Mouse (Mus musculus): ENCODE measurements at regions not wholly inside any gene's neighbourhood (a gene's known extent, or its start where the extent isn't known, plus 50 kb on each side); places are given as distances from the start of the nearest gene placed in this dataset.

DNA sequence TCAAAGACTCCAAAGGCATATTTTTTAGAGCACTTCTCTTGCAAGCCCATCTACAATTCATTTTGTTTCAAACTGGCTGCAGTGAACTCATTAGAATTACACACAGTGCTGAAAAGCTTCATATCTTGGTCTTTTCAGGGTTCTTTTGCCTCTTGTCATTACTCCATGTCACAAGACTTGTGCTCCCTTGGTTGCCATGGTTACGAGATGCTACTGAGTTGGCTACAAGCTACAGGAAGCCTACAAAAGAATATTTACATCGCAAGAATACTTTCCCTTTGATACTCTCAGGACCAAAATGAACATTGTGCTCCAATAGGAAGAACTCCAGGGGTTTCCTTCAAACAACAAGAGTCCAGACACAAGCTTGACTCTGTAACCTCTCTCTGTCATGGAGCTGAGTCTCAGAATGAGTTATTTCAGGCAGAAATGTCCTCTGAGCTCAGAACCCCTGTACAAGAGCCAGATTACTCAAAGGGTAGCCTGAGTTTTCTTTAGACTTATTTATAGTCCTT is 545.2 kb upstream of the Adamts9 start:
- DNase-seq (ENCODE audit: low spot score in 2 of 2), result no peak

DNA sequence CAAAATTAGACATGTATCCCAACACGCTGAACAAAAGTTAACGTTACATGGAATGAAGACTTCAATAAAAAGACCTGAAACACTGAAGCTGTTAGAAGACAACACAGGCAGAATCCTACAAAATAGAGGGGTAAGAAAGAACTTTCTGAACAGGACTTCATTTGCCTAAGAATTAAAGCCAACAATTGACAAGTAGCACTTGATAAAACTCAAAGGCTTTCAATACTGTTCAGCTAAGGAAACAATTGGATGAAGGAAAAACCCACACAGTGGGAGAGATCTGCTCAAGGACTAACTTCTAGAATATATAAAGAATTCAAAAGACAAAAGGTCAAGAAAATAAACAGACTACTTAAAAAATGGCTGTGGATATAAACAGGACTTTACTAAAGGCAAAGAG is 535.2 kb upstream of the Adamts9 start:
- DNase-seq (ENCODE audit: low spot score in 2 of 2), result no peak

DNA sequence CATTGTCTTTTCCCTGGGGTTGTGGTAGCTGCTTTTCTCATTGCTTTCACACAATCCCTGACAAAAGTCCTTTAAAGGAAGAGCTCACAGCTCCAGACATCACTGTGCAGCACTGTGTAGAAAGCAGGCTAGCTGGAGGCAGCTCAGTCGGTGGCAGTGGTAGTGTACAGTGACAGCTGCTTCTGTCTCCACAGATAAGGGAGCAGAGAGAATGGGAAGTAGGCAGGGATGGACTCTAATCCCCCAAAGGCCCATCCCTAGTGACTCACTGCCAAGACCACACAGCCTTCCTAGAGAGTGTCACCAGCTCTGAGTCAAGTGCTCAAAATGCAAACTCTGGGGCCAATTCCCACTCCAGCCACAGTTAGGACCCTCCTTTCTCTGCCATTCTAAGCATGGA is 531.7 kb upstream of the Adamts9 start:
- no peak for DNase-seq (ENCODE audit: low spot score in 2 of 2)

DNA sequence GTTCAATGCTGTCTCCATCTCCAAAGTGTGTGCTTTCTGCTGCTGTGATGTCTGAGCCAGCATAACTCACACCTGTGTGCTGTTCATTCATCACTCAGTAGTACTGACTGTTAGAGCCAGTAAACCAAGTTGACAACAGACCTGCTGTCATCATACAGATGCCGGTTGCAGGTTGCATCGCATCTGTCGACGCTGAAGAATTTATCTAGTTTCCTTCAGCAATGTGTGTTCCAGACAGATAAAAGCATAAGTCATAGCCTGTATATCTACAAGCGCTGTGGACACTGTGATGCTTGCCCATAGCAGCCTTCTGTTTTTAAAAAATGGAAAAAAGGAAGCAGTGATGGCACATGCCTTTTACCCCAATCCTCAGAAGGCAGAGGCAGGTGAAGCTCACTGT is 524.6 kb upstream of the Adamts9 start:
- DNase-seq (ENCODE audit: low spot score in 2 of 2), result no peak

DNA sequence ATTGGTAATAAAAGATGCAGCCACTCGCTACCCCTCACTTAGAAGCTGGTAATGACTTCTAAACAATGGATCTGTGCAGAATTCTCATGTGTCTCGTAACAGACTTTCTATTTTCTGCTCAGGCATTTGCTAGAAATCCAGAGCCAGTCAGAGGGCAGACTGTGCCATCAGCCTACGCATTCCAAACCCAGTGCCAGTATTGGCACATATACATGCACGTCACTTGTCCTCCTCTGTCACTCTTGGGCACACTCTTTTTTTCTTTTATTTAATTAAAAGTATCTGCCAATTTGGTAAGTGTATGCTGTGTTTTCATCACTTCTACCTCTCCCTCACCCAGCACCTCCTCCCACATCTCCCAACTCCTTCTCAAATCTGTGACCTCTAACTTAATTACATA is 519.6 kb upstream of the Adamts9 start:
- DNase-seq (ENCODE audit: low spot score in 2 of 2), result no peak

DNA sequence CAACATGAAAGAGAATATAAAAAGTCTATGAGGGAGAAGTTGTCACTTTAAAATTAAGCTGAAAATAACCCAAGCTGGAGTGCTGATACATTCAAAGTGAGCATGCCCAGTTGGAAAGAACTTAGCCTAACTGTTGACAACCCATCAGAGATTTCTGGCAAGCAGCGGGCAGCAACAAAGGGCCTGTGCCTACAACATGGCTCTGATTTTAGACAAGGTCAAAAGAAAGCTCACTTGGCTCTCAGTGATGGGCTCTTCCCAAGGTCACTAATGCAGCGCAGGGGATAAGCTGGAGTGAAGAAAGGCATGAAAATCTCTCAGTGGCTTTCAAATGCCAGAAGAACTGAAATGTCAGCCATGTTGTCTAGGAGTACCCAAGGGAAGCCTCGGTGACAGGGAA is 518.1 kb upstream of the Adamts9 start:
- no peak for DNase-seq (ENCODE audit: low spot score in 2 of 2)

DNA sequence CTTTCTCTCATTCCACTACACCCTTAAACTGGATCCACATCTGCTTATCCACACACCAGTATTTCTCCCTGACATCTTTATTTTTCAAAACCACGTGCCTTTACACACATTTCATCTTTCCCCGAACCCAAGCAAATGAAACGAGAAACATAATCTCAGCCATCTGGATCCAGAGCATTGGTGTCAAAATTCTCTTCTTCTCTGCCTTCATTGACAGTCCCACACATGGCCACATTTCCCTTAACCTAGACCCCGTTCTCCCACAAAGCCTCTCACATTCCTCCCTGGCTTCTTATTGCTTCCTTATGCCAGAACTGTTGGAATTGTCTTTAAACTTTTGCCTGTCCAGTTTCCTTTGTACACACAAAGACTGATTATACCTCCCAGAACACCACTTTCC is 514.3 kb upstream of the Adamts9 start:
- no peak for DNase-seq (ENCODE audit: low spot score in 2 of 2)

DNA sequence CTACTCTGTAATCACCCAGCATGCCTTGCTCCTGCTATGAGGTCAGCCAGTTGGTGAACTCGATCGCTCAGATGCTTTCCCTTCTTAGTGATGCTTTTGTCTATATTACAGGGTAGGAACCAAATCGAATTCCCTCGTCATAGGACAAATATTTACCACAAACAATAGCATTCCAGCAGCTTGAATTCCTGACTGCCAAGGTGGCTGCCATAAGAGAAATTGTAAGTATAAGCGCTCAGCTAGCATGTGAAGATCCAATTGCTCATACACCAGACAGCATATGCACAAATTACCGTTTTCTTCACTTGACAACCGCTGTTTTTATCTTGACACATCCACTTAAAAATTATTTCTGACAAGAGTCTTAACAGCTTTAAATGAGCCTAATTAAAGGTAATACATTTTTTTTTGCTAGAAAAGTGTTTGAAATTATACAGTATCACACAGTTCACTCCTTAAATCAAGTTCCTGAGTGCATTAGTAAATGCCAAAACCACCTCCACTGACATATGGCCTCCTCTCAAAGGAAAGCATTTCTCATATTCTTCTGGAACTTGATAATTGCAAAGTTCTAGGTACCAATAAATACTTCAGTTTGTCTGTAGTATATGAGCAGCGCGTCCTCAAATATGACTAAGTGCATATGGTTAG is 513.2 kb upstream of the Adamts9 start:
- no peak for DNase-seq (ENCODE audit: low spot score in 2 of 2)

DNA sequence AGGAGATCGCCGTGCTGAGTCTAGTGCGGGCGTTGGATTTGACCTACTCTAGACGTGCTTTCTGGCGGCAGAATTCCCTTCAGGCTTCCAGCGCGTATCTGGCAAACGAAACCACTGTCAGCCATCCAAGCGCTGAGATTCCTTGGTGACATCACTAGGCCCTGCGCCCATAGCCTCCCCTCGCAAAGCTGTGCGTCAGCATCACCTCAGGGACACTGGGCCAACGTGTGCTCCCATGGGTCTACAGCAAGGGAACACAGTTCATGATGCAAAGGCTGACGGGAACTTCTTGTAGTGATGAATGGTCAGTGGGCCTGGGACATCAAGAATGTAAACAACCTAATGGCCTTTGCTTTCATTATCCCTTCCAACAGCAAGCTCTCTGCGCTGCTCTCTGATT is 502.3 kb upstream of the Adamts9 start:
- DNase-seq (ENCODE audit: low spot score in 2 of 2), result no peak

DNA sequence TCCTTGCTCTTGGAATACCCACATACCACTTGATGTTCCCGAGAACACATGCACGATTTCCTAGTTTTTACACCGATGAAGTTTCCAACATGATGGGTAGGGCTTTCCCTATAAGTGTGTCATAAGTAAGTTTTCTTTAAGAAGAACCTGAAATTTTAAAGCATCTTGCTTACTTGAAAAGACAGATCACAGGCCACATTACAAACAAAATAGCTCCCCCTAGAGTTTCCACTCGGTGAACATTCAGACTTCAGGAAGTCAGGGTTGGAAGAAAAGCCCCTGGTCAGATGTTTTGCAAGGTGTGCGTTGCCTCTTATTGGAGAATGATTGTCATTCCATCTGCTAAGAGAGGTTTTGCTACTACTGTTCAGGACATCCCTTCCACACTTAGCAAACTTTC is 501.8 kb upstream of the Adamts9 start:
- DNase-seq (ENCODE audit: low spot score in 2 of 2), result no peak

DNA sequence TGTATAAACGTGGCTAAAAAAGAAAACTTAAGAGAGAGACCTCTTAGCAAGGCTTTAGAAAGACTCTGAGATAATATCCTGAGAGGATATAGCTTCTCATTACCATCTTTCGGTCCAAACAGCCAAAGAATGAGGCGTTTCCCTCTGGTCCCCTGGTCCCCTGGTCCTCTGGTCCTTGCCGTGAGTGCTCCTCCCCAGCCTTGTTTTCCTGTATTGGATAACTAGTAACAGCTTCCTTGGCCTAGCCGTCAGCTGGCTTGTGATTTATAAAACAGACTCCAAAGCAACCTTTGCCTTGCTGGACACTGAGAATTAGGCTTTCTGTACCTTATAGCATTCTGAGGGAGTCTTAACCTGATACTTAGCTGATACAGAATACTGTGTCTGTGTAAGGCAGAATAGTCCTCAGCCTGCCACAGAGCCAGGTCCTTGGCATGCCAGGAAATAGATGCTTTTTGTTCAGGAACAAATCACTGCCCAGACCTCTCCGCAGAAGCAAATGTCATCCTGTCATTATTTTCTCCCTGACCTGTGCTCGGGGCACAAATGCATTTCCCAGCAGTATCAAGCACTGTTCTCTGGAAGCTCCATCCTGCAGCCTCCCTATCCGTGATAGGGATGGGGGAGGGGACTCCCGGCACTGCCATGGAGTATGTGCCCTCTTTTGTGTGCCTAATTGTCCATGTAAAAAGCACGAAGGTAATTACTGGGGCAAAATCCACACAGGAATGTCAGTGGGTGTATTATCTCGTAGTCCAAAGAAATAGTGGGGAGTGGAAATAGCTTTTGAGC is 500.7 kb upstream of the Adamts9 start:
- no peak for DNase-seq (ENCODE audit: low spot score in 2 of 2)

DNA sequence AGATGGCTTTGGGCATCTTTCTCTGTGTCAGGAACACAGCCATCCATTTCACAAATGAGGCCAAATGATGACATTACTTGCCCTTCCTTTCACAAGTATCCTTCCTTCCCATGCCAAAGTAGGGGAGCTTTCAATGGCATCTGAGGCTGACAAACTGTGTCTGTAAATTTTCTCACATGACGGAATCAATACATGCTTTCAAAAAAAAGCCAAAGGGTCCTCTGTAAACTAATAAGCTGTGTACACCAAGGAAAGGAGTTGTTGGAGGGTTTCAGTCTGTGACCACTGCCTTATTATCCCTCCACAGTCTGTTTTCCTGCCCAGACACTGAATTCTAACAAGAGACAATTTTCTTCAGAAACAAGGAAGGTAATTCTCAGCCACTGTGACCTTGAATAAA is 490.2 kb upstream of the Adamts9 start:
- DNase-seq (ENCODE audit: low spot score in 2 of 2), result no peak

DNA sequence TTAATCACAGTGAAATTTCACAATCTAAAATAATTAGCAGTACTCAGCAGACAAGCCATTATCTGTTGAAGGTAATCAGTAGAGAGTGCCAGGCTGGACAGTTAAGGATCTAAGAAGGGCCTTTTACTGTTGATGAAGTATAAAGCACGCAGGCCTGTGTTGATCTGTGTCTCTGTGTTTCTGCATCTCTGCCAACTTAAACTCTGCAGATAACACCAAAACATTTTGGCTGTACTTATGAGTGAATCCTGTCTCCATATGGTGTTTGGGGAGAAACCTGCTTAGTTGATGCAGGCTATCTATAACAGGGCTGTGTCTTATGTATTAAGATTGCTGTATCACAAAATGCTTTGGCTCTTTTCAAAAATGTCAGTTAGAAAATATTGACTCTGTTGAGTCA is 482.8 kb upstream of the Adamts9 start:
- no peak for DNase-seq (ENCODE audit: low spot score in 2 of 2)

DNA sequence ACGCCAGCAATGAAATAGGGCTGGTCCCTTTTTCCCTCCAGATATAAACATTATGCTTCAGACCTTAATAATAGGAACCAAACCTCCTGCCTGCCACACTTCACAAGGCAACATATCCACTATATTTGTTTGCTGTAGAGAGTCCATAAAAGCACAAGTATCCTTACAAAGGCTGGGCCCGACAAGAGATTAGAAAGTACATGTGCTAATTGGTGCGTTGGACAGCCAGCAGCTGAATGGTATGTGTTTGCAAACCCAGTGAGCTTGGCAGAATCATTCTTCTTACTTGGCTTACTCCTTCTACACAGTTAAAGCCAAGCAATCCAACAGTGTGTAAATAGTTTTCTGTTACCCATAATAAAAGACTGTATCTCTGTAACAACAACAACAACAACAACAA is 479.6 kb upstream of the Adamts9 start:
- DNase-seq (ENCODE audit: low spot score in 2 of 2), result no peak

DNA sequence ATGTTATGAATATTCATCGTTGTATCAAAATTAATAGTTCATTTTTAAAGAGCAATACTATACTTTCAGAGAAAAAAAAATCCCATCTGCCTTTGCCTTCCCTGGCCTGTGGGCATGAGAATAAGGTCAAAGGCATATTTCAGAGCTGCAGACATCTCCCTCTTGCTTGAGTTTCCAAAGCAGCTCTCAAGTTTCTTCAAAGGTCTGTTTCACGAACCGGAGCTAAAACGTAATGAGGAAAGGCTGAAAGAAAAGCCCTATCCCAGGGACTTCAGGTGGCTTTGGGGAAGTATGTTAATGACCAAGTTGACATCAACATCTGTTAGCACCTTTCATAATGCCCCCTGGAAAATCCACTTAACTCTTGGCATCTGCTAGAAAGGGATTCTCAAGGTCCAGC is 479.0 kb upstream of the Adamts9 start:
- no peak for DNase-seq (ENCODE audit: low spot score in 2 of 2)

DNA sequence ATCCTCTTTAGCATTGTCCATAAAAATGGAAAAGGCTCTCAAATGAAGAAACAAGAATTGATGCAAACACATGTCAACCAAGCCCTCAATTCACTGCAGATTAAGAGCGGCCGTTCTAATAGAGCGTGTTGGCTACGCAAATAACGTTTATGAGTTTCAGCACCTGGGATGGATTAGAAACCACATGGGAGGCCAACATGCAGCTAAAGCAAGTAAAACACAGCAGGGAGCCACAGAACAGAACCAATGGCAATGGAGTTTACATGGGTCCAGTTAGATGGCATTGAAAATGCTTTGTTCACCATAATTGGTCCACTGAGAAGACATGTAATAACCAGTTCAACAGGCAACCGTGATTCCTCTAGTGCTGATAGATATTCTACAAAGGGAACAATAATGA is 474.3 kb upstream of the Adamts9 start:
- DNase-seq (ENCODE audit: low spot score in 2 of 2), result no peak

DNA sequence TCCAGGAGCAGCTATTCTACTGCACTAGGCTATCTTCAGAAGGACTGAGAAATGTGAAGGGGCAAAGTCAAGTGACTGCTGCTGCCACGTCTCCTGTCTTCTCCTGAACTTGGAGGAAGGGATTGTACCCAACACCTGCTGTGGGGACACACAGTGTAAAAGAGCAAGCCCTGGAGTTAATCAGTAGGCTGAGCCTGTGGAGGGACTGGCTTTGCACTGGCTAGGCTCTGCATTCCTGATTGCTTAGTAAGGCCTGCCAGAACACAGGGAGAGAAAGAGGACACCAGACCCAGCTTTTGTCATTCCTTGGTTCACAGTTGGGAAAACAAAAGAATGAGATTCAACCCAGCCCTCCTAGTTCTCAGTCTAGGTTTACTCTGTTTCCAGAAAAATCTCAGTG is 472.7 kb upstream of the Adamts9 start:
- DNase-seq (ENCODE audit: low spot score in 2 of 2), result no peak

DNA sequence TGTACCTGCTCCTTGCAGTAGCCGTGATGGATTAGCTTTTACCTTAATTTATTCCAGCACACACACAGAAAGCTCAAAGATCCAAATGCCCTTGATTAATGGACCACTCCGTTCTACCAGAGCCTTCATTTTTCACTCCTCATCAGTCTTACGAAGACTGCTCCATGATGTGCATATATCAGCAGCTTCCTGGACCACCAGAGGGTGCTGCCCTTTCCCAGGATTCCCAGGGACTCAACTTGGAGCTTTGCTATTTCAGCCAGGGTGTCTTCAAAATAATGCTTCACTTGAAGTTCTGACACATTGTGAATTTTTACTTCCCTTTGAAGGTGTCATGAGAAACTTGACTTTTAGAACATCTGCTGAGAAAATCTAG is 467.8 kb upstream of the Adamts9 start:
- no peak for DNase-seq (ENCODE audit: low spot score in 2 of 2)

DNA sequence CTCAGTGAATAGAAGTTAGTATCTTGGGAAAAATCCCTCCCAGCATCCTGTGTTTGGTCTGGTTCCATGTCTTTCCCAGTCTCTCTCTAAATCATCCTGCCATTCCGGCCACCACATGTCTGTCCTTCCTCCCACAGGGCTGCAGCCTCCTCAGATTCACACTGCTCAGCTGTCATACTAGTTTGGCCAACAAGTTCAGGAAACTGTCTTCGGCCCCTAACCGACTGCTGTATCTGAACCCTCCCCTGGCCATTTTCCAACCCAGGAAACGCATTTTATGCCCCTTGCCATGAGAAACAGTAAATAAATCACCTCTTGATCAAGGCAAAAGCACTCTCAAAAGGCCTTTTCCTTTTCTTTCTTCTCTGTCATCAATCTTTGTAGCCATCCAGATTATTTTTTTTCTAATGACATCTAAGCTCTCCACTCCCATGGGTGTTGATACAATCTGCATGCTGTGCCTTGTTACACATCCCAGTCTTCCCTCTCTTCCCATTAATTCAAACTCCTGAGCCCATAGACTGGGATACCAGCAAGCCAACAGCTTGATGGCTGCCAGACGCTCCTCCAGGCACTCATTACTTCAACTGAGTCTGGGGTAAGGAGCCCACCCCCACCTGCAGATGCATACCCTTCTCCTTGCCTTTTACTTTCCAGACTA is 467.3 kb upstream of the Adamts9 start:
- no peak for DNase-seq (ENCODE audit: low spot score in 2 of 2)

DNA sequence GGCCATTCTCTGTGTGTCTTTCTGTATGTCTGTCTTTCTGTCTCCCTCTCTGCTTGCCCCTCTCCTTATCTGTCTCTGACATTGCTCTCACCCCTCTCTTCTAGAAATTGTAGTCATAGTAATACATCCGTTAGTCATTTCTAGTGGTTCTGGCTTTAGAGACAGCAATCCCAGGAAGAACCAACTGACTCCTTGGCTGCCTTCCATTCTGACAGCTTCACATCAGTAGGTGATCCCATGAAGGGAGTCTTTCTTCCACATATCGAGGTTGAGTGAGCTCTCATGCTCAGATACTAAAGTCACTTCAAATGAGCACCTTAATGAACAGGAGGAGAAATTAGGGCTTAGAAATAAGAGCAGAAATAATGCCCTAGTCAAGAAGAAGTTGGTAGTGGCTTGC is 455.3 kb upstream of the Adamts9 start:
- no peak for DNase-seq (ENCODE audit: low spot score in 2 of 2)

DNA sequence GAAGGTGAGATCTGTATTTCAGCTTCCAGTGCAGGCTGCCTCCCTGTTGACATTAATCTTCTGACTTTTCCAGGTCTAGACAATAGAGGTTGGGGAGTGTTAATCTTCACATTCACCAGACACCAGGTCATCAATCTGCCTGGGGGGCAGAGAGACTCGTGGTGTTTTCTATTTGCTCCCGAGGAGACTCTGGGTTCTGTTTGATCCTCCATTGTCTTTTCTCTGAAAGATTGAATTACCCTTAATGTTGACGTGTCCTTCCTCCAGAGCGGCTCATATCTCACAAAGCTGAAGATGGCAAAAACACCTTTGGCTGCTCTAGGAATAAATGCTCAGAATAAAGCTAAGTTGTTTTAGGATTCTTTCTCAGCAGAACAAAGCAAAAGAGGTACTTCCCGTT is 453.8 kb upstream of the Adamts9 start:
- no peak for DNase-seq (ENCODE audit: low spot score in 2 of 2)

DNA sequence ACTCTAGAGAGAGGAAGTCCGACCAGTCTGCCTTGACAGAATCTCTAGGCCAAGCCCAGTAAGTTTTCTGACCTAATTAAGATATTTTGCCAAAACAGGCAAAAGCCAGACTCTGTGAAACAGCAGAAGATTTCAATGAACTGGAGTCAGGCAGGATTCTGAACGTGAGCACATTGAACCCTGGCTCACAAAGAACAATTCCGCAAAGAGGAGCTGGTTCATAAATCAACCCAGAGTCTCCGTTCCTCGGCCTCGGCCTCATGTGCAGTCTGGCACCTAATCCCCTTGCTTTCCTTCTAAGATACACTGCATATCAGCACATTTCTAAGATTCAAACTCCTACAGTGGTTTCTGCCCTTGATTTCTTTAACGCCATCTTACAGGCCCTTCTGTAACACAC is 452.7 kb upstream of the Adamts9 start:
- DNase-seq (ENCODE audit: low spot score in 2 of 2), result no peak

DNA sequence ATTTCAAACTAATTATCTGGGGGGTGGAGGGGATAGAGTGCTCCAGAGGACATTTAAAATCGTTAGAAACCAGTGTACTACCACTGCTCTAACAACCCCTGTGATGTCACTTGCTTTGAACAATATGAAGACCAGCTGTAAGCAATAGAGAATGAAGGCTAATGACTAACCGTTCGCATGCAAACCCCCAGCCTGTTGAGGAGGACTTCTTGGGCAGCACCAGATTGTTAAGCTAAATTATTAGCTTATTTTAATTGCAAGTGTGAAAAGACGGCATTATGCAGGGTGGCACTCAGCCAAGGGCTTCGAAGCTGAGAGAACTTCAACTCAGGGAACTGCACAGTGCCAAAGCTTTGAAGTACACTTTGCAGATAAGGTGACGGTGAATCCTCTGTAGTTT is 452.0 kb upstream of the Adamts9 start:
- peak; percentile 15 to 22 for DNase-seq (ENCODE audit: low spot score in 2 of 2)
